Mouse (Mus musculus) myocyte (in vitro differentiated cells): ENCODE results near the gene Ptprt.

Experiments
- CEBPB ChIP-seq: IDR thresholded peaks from 2 replicates; pipeline ENCODE4 v1.6.1; 2011; ENCODE audit warnings: mild to moderate bottlenecking, moderate library complexity; ENCODE audit not compliant: poor library complexity, insufficient read depth, severe bottlenecking
- MAX ChIP-seq: IDR thresholded peaks from one replicate; pipeline ENCODE4 v1.6.1; 2011; ENCODE audit warnings: low read depth, mild to moderate bottlenecking, control low read depth
- MYOD1 ChIP-seq, 3 experiments: IDR thresholded peaks; one replicate each; pipeline ENCODE4 v1.6.1; 2011; ENCODE audit warnings: control low read depth in 2 of 3, low read depth in 2 of 3, mild to moderate bottlenecking in 2 of 3, moderate library complexity in 1 of 3; ENCODE audit not compliant: insufficient read length in 2 of 3, control insufficient read depth in 1 of 3
- MYOG ChIP-seq, 3 experiments: IDR thresholded peaks; one replicate each; pipeline ENCODE4 v1.6.1; 2011; ENCODE audit warnings: control low read depth in 2 of 3, low read depth in 2 of 3, mild to moderate bottlenecking in 2 of 3; ENCODE audit not compliant: insufficient read length in 2 of 3, control insufficient read depth in 1 of 3, insufficient read depth in 1 of 3
- POLR2A ChIP-seq: IDR thresholded peaks from one replicate; pipeline ENCODE4 v1.6.1; 2011; ENCODE audit warnings: low read depth, mild to moderate bottlenecking, control low read depth, moderate library complexity; ENCODE audit not compliant: insufficient read length
- POLR2AphosphoS2 ChIP-seq: IDR thresholded peaks from one replicate; pipeline ENCODE4 v1.6.1; 2011; ENCODE audit warnings: low read depth, control low read depth; ENCODE audit not compliant: insufficient read length
- REST ChIP-seq: IDR thresholded peaks from one replicate; pipeline ENCODE4 v1.6.1; 2011; ENCODE audit warnings: mild to moderate bottlenecking, control low read depth, moderate library complexity; ENCODE audit not compliant: insufficient read depth, insufficient read length
- SRF ChIP-seq: IDR thresholded peaks from one replicate; pipeline ENCODE4 v1.6.1; 2011; ENCODE audit warnings: low read depth; ENCODE audit not compliant: control insufficient read depth, insufficient read length
- TCF12 ChIP-seq: IDR thresholded peaks from one replicate; pipeline ENCODE4 v1.6.1; 2011; ENCODE audit warnings: mild to moderate bottlenecking, control low read depth; ENCODE audit not compliant: poor library complexity, insufficient read depth, severe bottlenecking

DNA sequence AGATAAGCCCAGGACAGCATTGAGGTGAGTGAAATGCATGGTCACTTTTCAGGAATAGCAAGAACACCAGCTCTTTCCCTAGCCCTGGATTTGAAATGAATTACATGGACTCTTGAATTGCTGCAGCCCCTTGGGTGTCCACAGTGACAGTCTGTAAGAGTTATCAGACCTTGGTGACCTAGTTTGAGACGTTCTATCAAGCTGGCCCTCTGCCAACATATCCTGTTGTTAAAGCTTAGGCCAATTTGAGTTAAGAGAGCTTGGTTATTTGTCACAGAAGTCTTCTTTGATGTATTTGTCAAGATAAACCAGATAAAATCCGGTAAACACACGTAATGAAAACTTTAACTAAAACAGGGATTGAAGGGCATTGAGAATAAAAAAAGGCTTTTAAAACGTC lies 795.7 kb downstream of the Ptprt start:
- TF ChIP-seq POLR2A (no peak), MYOG (IDR thresholded peaks at IDR 0.05; ENCODE audit: control insufficient read depth in 1 of 3, insufficient read depth in 1 of 3, insufficient read length in 2 of 3, low read depth in 2 of 3) (no peak), CEBPB (no peak), SRF (no peak), MAX (no peak), TCF12 (no peak), MYOD1 (IDR thresholded peaks at IDR 0.05; ENCODE audit: control insufficient read depth in 1 of 3, insufficient read length in 2 of 3, low read depth in 2 of 3) (no peak), POLR2AphosphoS2 (no peak), REST (no peak)
